Mouse (Mus musculus) thymus, postnatal 14 days (tissue): ENCODE measurements around the gene Chdh.

Experiments
- DNase-seq: peaks from one replicate; pipeline ENCODE4 v3.0.0; 2021

Gene Chdh

GRCm38 (mm10) chr14:30015008-30015407 is 6.2 kb downstream of the Chdh start:
- DNase-seq = no peak

GRCm38 (mm10) chr14:30016666-30017065 is 7.8 kb downstream of the Chdh start:
- DNase-seq = no peak

- DNase-seq = no peak
Measured at GRCm38 (mm10) chr14:30017794-30018462, 9.1 kb downstream of the Chdh start.

GRCm38 (mm10) chr14:30018463-30018801 is 9.6 kb downstream of the Chdh start:
- no peak for DNase-seq

- DNase-seq = no peak
Measured at GRCm38 (mm10) chr14:30018846-30019245, 10.0 kb downstream of the Chdh start.

- DNase-seq = no peak
Measured at GRCm38 (mm10) chr14:30019375-30019774, 10.6 kb downstream of the Chdh start.

GRCm38 (mm10) chr14:30019792-30020575 is 11.2 kb downstream of the Chdh start:
- DNase-seq = no peak

GRCm38 (mm10) chr14:30022471-30022870 is 13.6 kb downstream of the Chdh start:
- DNase-seq = peak; percentile 59

- DNase-seq = peak; percentile 41
Measured at GRCm38 (mm10) chr14:30024387-30024786, 15.6 kb downstream of the Chdh start.

- DNase-seq = peak; percentile 84
Measured at GRCm38 (mm10) chr14:30027378-30027777, 18.6 kb downstream of the Chdh start.

GRCm38 (mm10) chr14:30033405-30033804 is 24.6 kb downstream of the Chdh start:
- no peak for DNase-seq

GRCm38 (mm10) chr14:30038431-30038830 is 29.6 kb downstream of the Chdh start:
- DNase-seq = no peak

- DNase-seq = no peak
Measured at GRCm38 (mm10) chr14:30039413-30039812, 30.6 kb downstream of the Chdh start.

- no peak for DNase-seq
Measured at GRCm38 (mm10) chr14:30041836-30042235, 33.0 kb downstream of the Chdh start.

- no peak for DNase-seq
Measured at GRCm38 (mm10) chr14:30043356-30043940, 34.6 kb downstream of the Chdh start.

- no peak for DNase-seq
Measured at GRCm38 (mm10) chr14:30045239-30045638, 36.4 kb downstream of the Chdh start.

- DNase-seq = no peak
Measured at GRCm38 (mm10) chr14:30045704-30046220, 36.9 kb downstream of the Chdh start.

GRCm38 (mm10) chr14:30046976-30047375 is 38.2 kb downstream of the Chdh start:
- no peak for DNase-seq

- DNase-seq = peak; percentile 47
Measured at GRCm38 (mm10) chr14:30048049-30048448, 39.2 kb downstream of the Chdh start.

- no peak for DNase-seq
Measured at GRCm38 (mm10) chr14:30050280-30050679, 41.5 kb downstream of the Chdh start.

GRCm38 (mm10) chr14:30054922-30055321 is 46.1 kb downstream of the Chdh start:
- no peak for DNase-seq

- DNase-seq = no peak
Measured at GRCm38 (mm10) chr14:30056031-30056766, 47.4 kb downstream of the Chdh start.

- no peak for DNase-seq
Measured at GRCm38 (mm10) chr14:30064864-30065263, 56.0 kb downstream of the Chdh start.
